In the genomic region with DNA sequence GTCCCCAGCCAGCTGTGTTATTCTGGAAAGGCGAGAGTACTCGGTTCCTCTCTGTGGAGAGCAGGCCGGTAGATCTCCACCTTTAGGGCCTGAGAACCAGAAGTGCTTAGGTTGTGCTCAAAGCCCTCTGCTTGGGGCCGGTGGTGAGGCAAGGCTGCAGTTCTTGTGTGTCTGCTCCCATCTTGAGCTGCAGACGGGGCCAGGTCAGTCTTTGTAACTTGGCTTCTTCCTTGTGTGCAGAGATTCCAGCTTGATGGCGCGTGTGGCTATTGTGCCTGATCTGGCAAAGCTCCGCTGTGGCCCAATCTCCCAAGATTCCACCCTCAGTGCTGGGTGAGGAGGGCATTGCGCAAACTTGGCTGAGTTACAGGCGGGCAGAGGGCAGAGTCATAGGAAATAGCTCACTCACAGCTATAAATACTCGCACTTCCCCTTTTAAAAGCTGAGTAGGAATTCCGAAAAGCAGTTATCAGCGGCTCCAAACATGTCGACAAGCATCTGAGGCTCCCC, we compare ENCODE assay signal across 9 mouse cellular contexts. TPM values are rescaled to one million over a fixed set of nuclear protein-coding genes. Genes with fewer than 3 reads are reported as not detected.
DNase-seq lines count a peak whose midpoint lies in the region; ATAC-seq lines count a peak whose summit lies in the region.
"Had no signal": no experiment of that assay in that cellular context is flagged by ENCODE, and none has a peak within 500 bp of the region (broad histone marks: within the 10 kb centered on the region; RNA-seq: fewer than 3 reads in every experiment).

No protein-coding gene starts in this region.

- peak; percentile 54; the same call in 1 of the 2 replicates for ATAC-seq in megakaryocyte-erythroid progenitor cell, adult 5-6 weeks (replicated peaks; ENCODE audit: low FRiP score, low TSS enrichment, poor library complexity, severe bottlenecking)

- no peaks in the 10 kb centered on the region for H3K27me3 ChIP-seq in heart, embryonic 10.5 days (ENCODE audit: insufficient read depth, poor library complexity, severe bottlenecking)
- H3K27me3 ChIP-seq: hindbrain, embryonic 15.5 days had no signal

- H3K27ac ChIP-seq in heart, embryonic 10.5 days = peak overlapping the region; percentile 48; the same call in 1 of the 2 replicates
- H3K27ac ChIP-seq: hindbrain, embryonic 15.5 days had no signal

- WGBS in heart, embryonic 10.5 days = 23% methylated on average over 14 of the region's 14 CpGs

- peak overlapping the region; percentile 41; the same call in 1 of the 2 replicates for H3K4me3 ChIP-seq in heart, embryonic 10.5 days
- H3K4me3 ChIP-seq: hindbrain, embryonic 15.5 days had no signal

- DNase-seq in layer of hippocampus, adult 11-12 months (ENCODE audit: low spot score) = peak; percentile 56
- no peak for DNase-seq in layer of hippocampus, postnatal 25 days (ENCODE audit: extremely low spot score in 1 of 2, low spot score in 1 of 2)
- peak; percentile 91 for DNase-seq in adrenal gland, postnatal 10 days
- DNase-seq in heart, embryonic 10.5 days (ENCODE audit: low spot score) = peak; percentile 76
- DNase-seq in layer of hippocampus, postnatal 10 days (ENCODE audit: low spot score in 2 of 2) = peak; percentile 19 to 28
- no peak for DNase-seq in testis, postnatal 14 days (ENCODE audit: low spot score)
- DNase-seq in natural killer cell, adult 2 months (ENCODE audit: low spot score in 2 of 2) = no peak

- H3K9me3 ChIP-seq in heart, embryonic 10.5 days = no peaks in the 10 kb centered on the region
- H3K9me3 ChIP-seq: hindbrain, embryonic 15.5 days had no signal

- H3K4me1 ChIP-seq in heart, embryonic 10.5 days = peaks cover 20% of the 10 kb centered on the region
- H3K4me1 ChIP-seq: hindbrain, embryonic 15.5 days had no signal

- H3K36me3 ChIP-seq in heart, embryonic 10.5 days = no peaks in the 10 kb centered on the region
- H3K36me3 ChIP-seq: hindbrain, embryonic 15.5 days had no signal

RNA-seq across cellular contexts. Expression of gene Zc3h12d, which starts 9.4 kb away (rescaled TPM):
- total RNA-seq in layer of hippocampus, postnatal 25 days (2021) = under 1 TPM; 0.10 to 0.12 TPM
- total RNA-seq in adrenal gland, postnatal 10 days (2021) = 1 to 10 TPM in 1 of 2 experiments, under 1 TPM in 1; 1.00 to 1.1 TPM
- polyA plus RNA-seq in heart, embryonic 10.5 days (2016; fragmentation: Nextera tagmentation; extraction: Ambion mirVana) = 0.11 and 0.12 TPM in 2 replicates
- total RNA-seq in layer of hippocampus, postnatal 10 days (2021) = under 1 TPM; 0.16 to 0.22 TPM
- total RNA-seq in megakaryocyte-erythroid progenitor cell, adult 5-6 weeks (2014; fragmentation: Nextera tagmentation) = 0.62 TPM in 1 of 2 replicates, not detected in the other
- not detected in 2 replicates for total RNA-seq in megakaryocyte-erythroid progenitor cell, adult 5-6 weeks (2017)

RNA-seq across cellular contexts. Expression of gene Ppil4, which starts 48.9 kb away (rescaled TPM):
- total RNA-seq in layer of hippocampus, postnatal 25 days (2021) = 10 to 100 TPM; 31.9 to 32.1 TPM
- total RNA-seq in adrenal gland, postnatal 10 days (2021) = 10 to 100 TPM; 22.8 to 25.0 TPM
- 31.2 and 38.8 TPM in 2 replicates for polyA plus RNA-seq in heart, embryonic 10.5 days (2016; fragmentation: Nextera tagmentation; extraction: Ambion mirVana)
- 10 to 100 TPM; 34.0 to 38.9 TPM for total RNA-seq in layer of hippocampus, postnatal 10 days (2021)
- 34.5 and 36.4 TPM in 2 replicates for total RNA-seq in megakaryocyte-erythroid progenitor cell, adult 5-6 weeks (2014; fragmentation: Nextera tagmentation)
- total RNA-seq in megakaryocyte-erythroid progenitor cell, adult 5-6 weeks (2017) = 111 and 112 TPM in 2 replicates

RNA-seq across cellular contexts. Expression of gene Ginm1, which starts 49.0 kb away (rescaled TPM):
- total RNA-seq in layer of hippocampus, postnatal 25 days (2021) = 10 to 100 TPM; 18.8 to 20.6 TPM
- 100 to 1,000 TPM; 206 to 214 TPM for total RNA-seq in adrenal gland, postnatal 10 days (2021)
- 72.4 and 74.5 TPM in 2 replicates for polyA plus RNA-seq in heart, embryonic 10.5 days (2016; fragmentation: Nextera tagmentation; extraction: Ambion mirVana)
- 10 to 100 TPM; 25.6 to 26.0 TPM for total RNA-seq in layer of hippocampus, postnatal 10 days (2021)
- 21.5 and 27.4 TPM in 2 replicates for total RNA-seq in megakaryocyte-erythroid progenitor cell, adult 5-6 weeks (2014; fragmentation: Nextera tagmentation)
- 48.8 and 57.1 TPM in 2 replicates for total RNA-seq in megakaryocyte-erythroid progenitor cell, adult 5-6 weeks (2017)

Comparison
In these comparisons a context has a peak if more than half of its experiments do, and no peak if none do; other contexts are left out.
1. DNase-seq: peak in layer of hippocampus, adult 11-12 months (single experiment), adrenal gland, postnatal 10 days (single experiment), heart, embryonic 10.5 days (single experiment) and layer of hippocampus, postnatal 10 days (2 of 2); none in layer of hippocampus, postnatal 25 days (0 of 2), testis, postnatal 14 days (single experiment) and natural killer cell, adult 2 months (0 of 2).